Mouse (Mus musculus): ENCODE data around the gene Itsn1. TPM values are rescaled to one million over a fixed set of nuclear protein-coding genes. Genes with fewer than 3 reads are reported as not detected.

Gene Itsn1
- polyA plus RNA-seq, 1 experiment: 57.0 TPM

- H3K4me1 ChIP-seq (ENCODE audit: control insufficient read depth, insufficient read depth, insufficient read length, low read length): peaks cover under 1% of the 10 kb centered on the region; the same call in 1 of the 2 replicates
- H3K27ac ChIP-seq (replicated peaks; ENCODE audit: low read depth, low read length): no peak overlapping the region
- H3K4me3 ChIP-seq (ENCODE audit: insufficient read depth, low read depth, low read length): no peak overlapping the region
These were observed 17.2 kb downstream of the Itsn1 start for GRCm38 (mm10) chr16:91746101-91746950.

- H3K27ac ChIP-seq (replicated peaks; ENCODE audit: low read depth, low read length): no peak overlapping the region
- H3K4me3 ChIP-seq (ENCODE audit: insufficient read depth, low read depth, low read length): no peak overlapping the region
- no peaks in the 10 kb centered on the region for H3K4me1 ChIP-seq (ENCODE audit: control insufficient read depth, insufficient read depth, insufficient read length, low read length)
These were observed 18.5 kb downstream of the Itsn1 start for GRCm38 (mm10) chr16:91747567-91747966.

GRCm38 (mm10) chr16:91751644-91752385 is 22.7 kb downstream of the Itsn1 start:
- H3K27ac ChIP-seq (replicated peaks; ENCODE audit: low read depth, low read length): no peak overlapping the region
- peaks cover under 1% of the 10 kb centered on the region for H3K4me1 ChIP-seq (ENCODE audit: control insufficient read depth, insufficient read depth, insufficient read length, low read length)
- no peak overlapping the region for H3K4me3 ChIP-seq (ENCODE audit: insufficient read depth, low read depth, low read length)

- H3K4me3 ChIP-seq (ENCODE audit: insufficient read depth, low read depth, low read length): no peak overlapping the region
- peaks cover 3% of the 10 kb centered on the region for H3K4me1 ChIP-seq (ENCODE audit: control insufficient read depth, insufficient read depth, insufficient read length, low read length)
- H3K27ac ChIP-seq (replicated peaks; ENCODE audit: low read depth, low read length): no peak overlapping the region
These were observed 24.5 kb downstream of the Itsn1 start for GRCm38 (mm10) chr16:91753611-91754010.

GRCm38 (mm10) chr16:91754957-91755356 is 25.9 kb downstream of the Itsn1 start:
- no peak overlapping the region for H3K4me3 ChIP-seq (ENCODE audit: insufficient read depth, low read depth, low read length)
- H3K4me1 ChIP-seq (ENCODE audit: control insufficient read depth, insufficient read depth, insufficient read length, low read length): peaks cover 3% of the 10 kb centered on the region
- no peak overlapping the region for H3K27ac ChIP-seq (replicated peaks; ENCODE audit: low read depth, low read length)

- Histone ChIP-seq H3K4me1 (ENCODE audit: control insufficient read depth, insufficient read depth, insufficient read length, low read length) (peaks cover 12% of the 10 kb centered on the region), H3K27ac (replicated peaks; ENCODE audit: low read depth, low read length) (no peak overlapping the region), H3K4me3 (ENCODE audit: insufficient read depth, low read depth, low read length) (no peak overlapping the region)
These were observed 32.1 kb downstream of the Itsn1 start for GRCm38 (mm10) chr16:91761202-91761601.

GRCm38 (mm10) chr16:91761761-91762160 is 32.7 kb downstream of the Itsn1 start:
- Histone ChIP-seq H3K4me3 (ENCODE audit: insufficient read depth, low read depth, low read length) (no peak overlapping the region), H3K4me1 (ENCODE audit: control insufficient read depth, insufficient read depth, insufficient read length, low read length) (peaks cover 17% of the 10 kb centered on the region), H3K27ac (replicated peaks; ENCODE audit: low read depth, low read length) (no peak overlapping the region)

GRCm38 (mm10) chr16:91762476-91762875 is 33.4 kb downstream of the Itsn1 start:
- no peak overlapping the region for H3K27ac ChIP-seq (replicated peaks; ENCODE audit: low read depth, low read length)
- H3K4me1 ChIP-seq (ENCODE audit: control insufficient read depth, insufficient read depth, insufficient read length, low read length): peaks cover 17% of the 10 kb centered on the region
- no peak overlapping the region for H3K4me3 ChIP-seq (ENCODE audit: insufficient read depth, low read depth, low read length)

GRCm38 (mm10) chr16:91763975-91764374 is 34.9 kb downstream of the Itsn1 start:
- peaks cover 23% of the 10 kb centered on the region for H3K4me1 ChIP-seq (ENCODE audit: control insufficient read depth, insufficient read depth, insufficient read length, low read length)
- no peak overlapping the region for H3K4me3 ChIP-seq (ENCODE audit: insufficient read depth, low read depth, low read length)
- no peak overlapping the region for H3K27ac ChIP-seq (replicated peaks; ENCODE audit: low read depth, low read length)

GRCm38 (mm10) chr16:91764414-91764813 is 35.3 kb downstream of the Itsn1 start:
- H3K4me1 ChIP-seq (ENCODE audit: control insufficient read depth, insufficient read depth, insufficient read length, low read length): peaks cover 23% of the 10 kb centered on the region
- H3K4me3 ChIP-seq (ENCODE audit: insufficient read depth, low read depth, low read length): no peak overlapping the region
- no peak overlapping the region for H3K27ac ChIP-seq (replicated peaks; ENCODE audit: low read depth, low read length)

- no peak overlapping the region for H3K4me3 ChIP-seq (ENCODE audit: insufficient read depth, low read depth, low read length)
- no peak overlapping the region for H3K27ac ChIP-seq (replicated peaks; ENCODE audit: low read depth, low read length)
- H3K4me1 ChIP-seq (ENCODE audit: control insufficient read depth, insufficient read depth, insufficient read length, low read length): peaks cover 23% of the 10 kb centered on the region
These were observed 36.2 kb downstream of the Itsn1 start for GRCm38 (mm10) chr16:91765121-91765815.

- no peak overlapping the region for H3K4me3 ChIP-seq (ENCODE audit: insufficient read depth, low read depth, low read length)
- peaks cover 23% of the 10 kb centered on the region for H3K4me1 ChIP-seq (ENCODE audit: control insufficient read depth, insufficient read depth, insufficient read length, low read length)
- no peak overlapping the region for H3K27ac ChIP-seq (replicated peaks; ENCODE audit: low read depth, low read length)
These were observed 36.7 kb downstream of the Itsn1 start for GRCm38 (mm10) chr16:91765816-91766210.

GRCm38 (mm10) chr16:91767165-91767701 is 38.2 kb downstream of the Itsn1 start:
- H3K4me1 ChIP-seq (ENCODE audit: control insufficient read depth, insufficient read depth, insufficient read length, low read length): peaks cover 23% of the 10 kb centered on the region

GRCm38 (mm10) chr16:91768586-91768985 is 39.5 kb downstream of the Itsn1 start:
- no peak overlapping the region for H3K27ac ChIP-seq (replicated peaks; ENCODE audit: low read depth, low read length)
- H3K4me3 ChIP-seq (ENCODE audit: insufficient read depth, low read depth, low read length): no peak overlapping the region
- H3K4me1 ChIP-seq (ENCODE audit: control insufficient read depth, insufficient read depth, insufficient read length, low read length): peaks cover 20% of the 10 kb centered on the region

More at GRCm38 (mm10) chr16:91767165-91767701, 38.2 kb downstream of the Itsn1 start:
- Histone ChIP-seq H3K4me3 (ENCODE audit: insufficient read depth, low read depth, low read length) (no peak overlapping the region), H3K27ac (replicated peaks; ENCODE audit: low read depth, low read length) (peak overlapping the region; percentile 77)

GRCm38 (mm10) chr16:91769911-91770310 is 40.8 kb downstream of the Itsn1 start:
- H3K4me3 ChIP-seq (ENCODE audit: insufficient read depth, low read depth, low read length): no peak overlapping the region
- no peak overlapping the region for H3K27ac ChIP-seq (replicated peaks; ENCODE audit: low read depth, low read length)
- peaks cover 17% of the 10 kb centered on the region for H3K4me1 ChIP-seq (ENCODE audit: control insufficient read depth, insufficient read depth, insufficient read length, low read length)
